Mouse (Mus musculus) forebrain, embryonic 13.5 days (tissue): Measurements from ENCODE around the gene Abca8b. TPM values are rescaled to one million over a fixed set of nuclear protein-coding genes. Genes with fewer than 3 reads are reported as not detected.

ENCODE experiments used
- ATAC-seq: fragments of 200-750 bp; cut with Nextera tagmentation; 2 replicates; pipeline ENCODE4 v1.8.0; 2017
- H3K27ac ChIP-seq: fragments of 300-500 bp; sonication (generic); 2 replicates; pipeline ENCODE4 v1.5.1; 2015; ENCODE audit warnings: inconsistent platforms, mild to moderate bottlenecking, moderate library complexity
- H3K27me3 ChIP-seq: fragments of 300-500 bp; sonication (generic); 2 replicates; pipeline ENCODE4 v1.6.1; 2015; ENCODE audit warnings: mild to moderate bottlenecking, inconsistent platforms
- H3K36me3 ChIP-seq: fragments of 300-500 bp; sonication (generic); 2 replicates; pipeline ENCODE4 v1.6.1; 2015; ENCODE audit warnings: mild to moderate bottlenecking, inconsistent platforms; ENCODE audit not compliant: poor library complexity, severe bottlenecking
- H3K4me1 ChIP-seq: fragments of 300-500 bp; sonication (generic); 2 replicates; pipeline ENCODE4 v1.6.1; 2015; ENCODE audit warnings: inconsistent platforms
- H3K4me2 ChIP-seq: fragments of 300-500 bp; sonication (generic); 2 replicates; pipeline ENCODE4 v1.6.1; 2015; ENCODE audit warnings: inconsistent platforms, mild to moderate bottlenecking, moderate library complexity
- H3K4me3 ChIP-seq: fragments of 300-500 bp; sonication (generic); 2 replicates; pipeline ENCODE4 v1.5.1; 2015; ENCODE audit warnings: mild to moderate bottlenecking, inconsistent platforms
- H3K9ac ChIP-seq: fragments of 300-500 bp; sonication (generic); 2 replicates; pipeline ENCODE4 v1.6.1; 2015; ENCODE audit warnings: mild to moderate bottlenecking, inconsistent platforms
- H3K9me3 ChIP-seq: fragments of 300-500 bp; sonication (generic); replicated peaks from 2 replicates; pipeline ENCODE4 v1.6.1; 2016; ENCODE audit warnings: inconsistent platforms
- WGBS: fragments of 180-500 bp; shearing (Covaris S2); methylation state at CpG from one replicate; pipeline ENCODE4 v1.1.7; 2015; 5-methylcytosine and 5-hydroxymethylcytosine counted together
- polyA plus RNA-seq: library from polyadenylated mRNA; unstranded; fragments of >200 nt; fragmentation: Nextera tagmentation; extraction: Ambion mirVana; gene quantifications from 2 replicates; pipeline ENCODE4 v1.2.1, GENCODE M21; 2015

The Abca8b gene
- polyA plus RNA-seq, 1 experiment from 2014 or later: 0.63 TPM

GRCm38 (mm10) chr11:109908207-109909031 lies 87.2 kb downstream of the Abca8b start:
- Histone ChIP-seq H3K4me3 (no peak overlapping the region), H3K4me2 (no peak overlapping the region), H3K4me1 (peaks cover 3% of the 10 kb centered on the region; the same call in 1 of the 2 replicates), H3K9me3 (no peaks in the 10 kb centered on the region), H3K27me3 (no peaks in the 10 kb centered on the region), H3K27ac (no peak overlapping the region), H3K9ac (no peak overlapping the region), H3K36me3 (no peaks in the 10 kb centered on the region)
- WGBS: 85% methylated on average over 10 of the region's 10 CpGs
- ATAC-seq: no peak

GRCm38 (mm10) chr11:109907508-109907907 lies 88.1 kb downstream of the Abca8b start:
- no peak overlapping the region for H3K4me3 ChIP-seq
- H3K27ac ChIP-seq: no peak overlapping the region
- H3K9ac ChIP-seq: no peak overlapping the region
- H3K27me3 ChIP-seq: no peaks in the 10 kb centered on the region
- no peaks in the 10 kb centered on the region for H3K36me3 ChIP-seq
- WGBS: 91% methylated on average over 2 of the region's 2 CpGs
- H3K4me2 ChIP-seq: no peak overlapping the region
- ATAC-seq: no peak
- no peaks in the 10 kb centered on the region for H3K9me3 ChIP-seq
- H3K4me1 ChIP-seq: peaks cover 11% of the 10 kb centered on the region

DNA sequence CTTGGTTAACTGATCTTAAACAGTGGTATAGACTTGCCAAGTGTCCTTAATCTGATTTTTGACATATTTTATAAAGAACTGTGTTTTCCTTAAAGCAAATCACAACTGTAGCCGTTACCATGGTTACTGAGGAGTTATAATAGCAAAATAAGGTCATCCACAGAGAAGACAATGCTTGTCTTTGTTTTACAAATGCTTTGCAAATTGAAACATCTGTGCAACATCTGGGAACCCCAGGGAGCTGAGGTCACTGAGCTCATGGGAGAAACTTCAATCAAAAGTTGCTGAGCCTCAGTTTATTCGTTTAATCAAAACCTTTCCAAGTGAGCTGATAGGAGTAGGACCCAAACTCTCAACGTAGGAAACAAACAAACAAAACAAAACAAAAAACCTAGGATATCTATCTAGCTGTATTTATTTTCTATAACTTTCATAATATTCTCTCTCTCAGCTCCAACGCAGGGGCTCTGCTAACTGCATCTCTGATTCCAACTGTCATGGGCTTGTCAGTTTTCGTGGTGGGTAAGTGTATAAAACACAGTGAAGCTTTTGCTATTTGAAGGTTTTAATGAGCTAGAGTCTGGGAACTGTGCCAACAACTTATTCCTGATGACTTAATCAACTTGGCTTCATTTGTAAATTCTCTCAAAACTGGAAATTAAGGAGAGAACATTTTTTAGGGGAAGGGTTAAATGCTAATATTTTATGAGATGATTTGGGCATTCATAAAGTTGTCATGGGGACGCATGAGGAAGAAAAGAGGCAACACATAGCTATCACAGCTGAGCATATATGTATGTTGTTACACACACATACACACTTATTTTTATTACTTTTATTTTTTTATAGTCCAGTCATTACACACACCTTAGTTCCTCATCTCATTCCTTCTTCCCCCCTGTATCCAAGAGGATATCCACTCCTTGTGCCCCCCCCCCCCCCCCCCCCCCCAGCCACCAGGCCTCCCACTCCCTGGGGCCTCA lies 92.7 kb downstream of the Abca8b start:
- H3K4me2 ChIP-seq: no peak overlapping the region
- H3K36me3 ChIP-seq: no peaks in the 10 kb centered on the region
- H3K27ac ChIP-seq: peak overlapping the region; percentile 25; the same call in 1 of the 2 replicates
- H3K27me3 ChIP-seq: no peaks in the 10 kb centered on the region
- no peak overlapping the region for H3K4me3 ChIP-seq
- peaks cover 17% of the 10 kb centered on the region for H3K4me1 ChIP-seq
- no peak overlapping the region for H3K9ac ChIP-seq
- ATAC-seq: peak; percentile 93
- no peaks in the 10 kb centered on the region for H3K9me3 ChIP-seq
- WGBS: 30% methylated on average over 6 of the region's 6 CpGs

- ATAC-seq: no peak
- WGBS: 42% methylated on average over 4 of the region's 4 CpGs
Measured at GRCm38 (mm10) chr11:109900491-109901241, 95.0 kb downstream of the Abca8b start.

DNA sequence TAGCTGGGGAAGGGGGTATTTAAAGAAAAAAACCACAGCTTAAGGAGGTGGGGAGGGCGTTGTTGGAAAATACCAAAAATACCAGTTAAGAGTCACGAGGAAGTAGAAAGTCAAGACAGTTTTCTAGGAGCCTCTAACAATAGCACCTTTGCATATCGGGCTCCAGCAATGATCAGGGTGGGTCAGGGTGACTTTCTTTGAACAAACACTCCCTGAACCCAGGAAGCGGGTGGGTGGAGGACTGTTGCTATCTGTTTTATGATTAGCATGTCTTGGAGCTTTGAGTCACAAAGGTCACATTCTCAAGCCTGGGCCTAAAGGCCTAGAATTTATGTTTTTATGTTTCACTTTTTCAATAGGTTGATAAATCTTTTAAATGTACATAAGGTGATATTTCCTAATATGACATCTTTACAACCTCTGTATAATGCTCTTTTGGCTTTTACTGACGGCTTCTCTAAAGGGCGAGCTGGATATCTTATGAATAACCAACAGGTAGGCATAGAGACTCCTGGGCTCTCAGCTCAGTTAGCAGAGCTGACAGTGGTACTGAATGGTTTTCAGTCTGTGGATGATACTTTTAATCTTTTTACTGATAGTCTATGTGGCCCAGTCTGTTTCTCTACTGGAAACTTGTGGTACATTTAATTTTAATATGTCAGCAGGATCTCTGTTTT lies 96.7 kb downstream of the Abca8b start:
- H3K4me2 ChIP-seq: no peak overlapping the region
- H3K4me1 ChIP-seq: peaks cover 13% of the 10 kb centered on the region
- H3K4me3 ChIP-seq: no peak overlapping the region
- ATAC-seq: no peak
- no peak overlapping the region for H3K9ac ChIP-seq
- H3K27me3 ChIP-seq: no peaks in the 10 kb centered on the region
- no peaks in the 10 kb centered on the region for H3K9me3 ChIP-seq
- 90% methylated on average over 6 of the region's 6 CpGs for WGBS
- H3K36me3 ChIP-seq: no peaks in the 10 kb centered on the region
- H3K27ac ChIP-seq: no peak overlapping the region

More at GRCm38 (mm10) chr11:109900491-109901241, 95.0 kb downstream of the Abca8b start:
- no peaks in the 10 kb centered on the region for H3K9me3 ChIP-seq
- H3K4me2 ChIP-seq: no peak overlapping the region
- no peaks in the 10 kb centered on the region for H3K36me3 ChIP-seq
- no peaks in the 10 kb centered on the region for H3K27me3 ChIP-seq
- no peak overlapping the region for H3K27ac ChIP-seq
- peaks cover 17% of the 10 kb centered on the region for H3K4me1 ChIP-seq
- H3K4me3 ChIP-seq: no peak overlapping the region
- H3K9ac ChIP-seq: no peak overlapping the region

GRCm38 (mm10) chr11:109895952-109896530 lies 99.6 kb downstream of the Abca8b start:
- Histone ChIP-seq H3K27me3 (no peaks in the 10 kb centered on the region), H3K9ac (no peak overlapping the region), H3K27ac (no peak overlapping the region), H3K9me3 (no peaks in the 10 kb centered on the region), H3K4me1 (no peaks in the 10 kb centered on the region), H3K36me3 (no peaks in the 10 kb centered on the region), H3K4me2 (no peak overlapping the region), H3K4me3 (no peak overlapping the region)
- 58% methylated on average over 6 of the region's 6 CpGs for WGBS
- no peak for ATAC-seq

DNA sequence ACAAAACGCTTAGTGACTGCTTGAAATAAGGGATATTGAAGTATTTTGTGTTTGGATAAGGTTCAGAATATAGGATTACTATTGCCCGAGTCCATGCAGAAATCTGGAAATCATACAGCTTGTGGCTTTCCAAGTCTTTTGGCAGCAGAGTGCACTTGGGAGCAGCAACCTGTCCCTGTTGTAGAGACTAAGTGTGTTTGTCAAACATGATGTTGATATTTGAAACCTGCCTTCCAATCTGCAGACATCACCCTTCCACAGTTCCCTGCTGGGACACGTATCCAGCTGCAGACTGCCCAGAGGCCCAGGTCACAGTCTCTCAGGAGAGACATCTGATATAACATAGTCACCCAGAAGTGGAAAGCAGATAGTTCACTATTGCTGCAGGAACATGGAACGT lies 100.1 kb downstream of the Abca8b start:
- H3K27ac ChIP-seq: no peak overlapping the region
- no peak overlapping the region for H3K9ac ChIP-seq
- H3K27me3 ChIP-seq: no peaks in the 10 kb centered on the region
- H3K9me3 ChIP-seq: no peaks in the 10 kb centered on the region
- no peaks in the 10 kb centered on the region for H3K36me3 ChIP-seq
- ATAC-seq: no peak
- no peak overlapping the region for H3K4me3 ChIP-seq
- H3K4me2 ChIP-seq: no peak overlapping the region
- WGBS: 80% methylated on average over 4 of the region's 4 CpGs
- no peaks in the 10 kb centered on the region for H3K4me1 ChIP-seq

- no peaks in the 10 kb centered on the region for H3K9me3 ChIP-seq
- H3K9ac ChIP-seq: no peak overlapping the region
- no peak overlapping the region for H3K4me3 ChIP-seq
- ATAC-seq: no peak
- H3K27me3 ChIP-seq: no peaks in the 10 kb centered on the region
- no peaks in the 10 kb centered on the region for H3K4me1 ChIP-seq
- WGBS: 82% methylated on average over 3 of the region's 3 CpGs
- no peak overlapping the region for H3K27ac ChIP-seq
- H3K4me2 ChIP-seq: no peak overlapping the region
- H3K36me3 ChIP-seq: no peaks in the 10 kb centered on the region
Measured at GRCm38 (mm10) chr11:109893894-109894804, 101.5 kb downstream of the Abca8b start.

DNA sequence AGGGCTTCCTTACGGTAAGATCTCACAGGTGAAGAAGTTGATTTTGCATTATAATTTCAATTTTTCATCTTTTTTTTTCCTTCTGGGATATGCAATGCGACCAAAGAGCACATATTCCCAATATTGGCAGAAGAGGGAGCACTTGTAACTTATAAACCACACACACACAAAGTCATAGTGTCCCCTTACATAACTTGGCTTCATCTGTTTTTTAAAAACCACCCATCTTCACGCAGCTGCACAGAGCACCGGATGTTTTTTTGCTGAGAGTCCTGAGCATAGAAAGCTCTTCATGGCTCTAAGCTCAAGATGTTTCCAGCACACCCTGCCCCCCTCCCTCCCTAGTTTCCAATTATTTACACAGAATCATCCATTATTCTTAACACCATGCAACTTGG lies 103.7 kb downstream of the Abca8b start:
- ATAC-seq: no peak
- WGBS: 83% methylated on average over 4 of the region's 4 CpGs
- H3K4me1 ChIP-seq: no peaks in the 10 kb centered on the region
- H3K36me3 ChIP-seq: no peaks in the 10 kb centered on the region
- H3K4me2 ChIP-seq: no peak overlapping the region
- no peaks in the 10 kb centered on the region for H3K9me3 ChIP-seq
- no peak overlapping the region for H3K4me3 ChIP-seq
- H3K9ac ChIP-seq: no peak overlapping the region
- no peak overlapping the region for H3K27ac ChIP-seq
- H3K27me3 ChIP-seq: no peaks in the 10 kb centered on the region

- no peak overlapping the region for H3K9ac ChIP-seq
- H3K27me3 ChIP-seq: no peaks in the 10 kb centered on the region
- 74% methylated on average over 8 of the region's 8 CpGs for WGBS
- no peak overlapping the region for H3K4me3 ChIP-seq
- no peaks in the 10 kb centered on the region for H3K4me1 ChIP-seq
- no peak overlapping the region for H3K4me2 ChIP-seq
- H3K27ac ChIP-seq: no peak overlapping the region
- no peaks in the 10 kb centered on the region for H3K36me3 ChIP-seq
- no peaks in the 10 kb centered on the region for H3K9me3 ChIP-seq
- ATAC-seq: no peak
Measured at GRCm38 (mm10) chr11:109891371-109891988, 104.2 kb downstream of the Abca8b start.
